Mouse (Mus musculus) inflammation-experienced regulatory T-cells, adult 6 months (primary cell): ENCODE measurements around the gene Rfx3. TPM values are rescaled to one million over a fixed set of nuclear protein-coding genes. Genes with fewer than 3 reads are reported as not detected.

Experiments
- ATAC-seq: one replicate; pipeline ENCODE4 v1.8.0; 2017
- polyA plus RNA-seq, 3 experiments: library from polyadenylated mRNA; unstranded; fragments of 100-300 nt; shearing (Covaris generic); gene quantifications; one replicate each; pipeline ENCODE4 v1.2.1; 2017

Gene Rfx3
- polyA plus RNA-seq, 3 experiments from 2014 or later, result 4.2 to 8.1 (median 7.5) TPM

GRCm38 (mm10) chr19:27716274-27716673 is 294.7 kb downstream of the Rfx3 start:
- ATAC-seq, result no peak
